Mouse (Mus musculus) ES-E14 (cell line): ENCODE results near the gene Sec61b.

Experiments used
- CHD2 ChIP-seq: IDR thresholded peaks from 2 replicates; pipeline ENCODE4 v1.6.1; 2014; ENCODE audit warnings: mild to moderate bottlenecking, low read depth, low read length, inconsistent platforms
- ZC3H11A ChIP-seq: IDR thresholded peaks from 2 replicates; pipeline ENCODE4 v1.6.1; 2012; ENCODE audit warnings: low read depth, mild to moderate bottlenecking, inconsistent platforms, low read length, borderline replicate concordance
- ZNF384 ChIP-seq: IDR thresholded peaks from 2 replicates; pipeline ENCODE4 v1.6.1; 2012; ENCODE audit warnings: low read depth, low read length, inconsistent platforms

- TF ChIP-seq ZNF384 (no peak), CHD2 (no peak), ZC3H11A (no peak)
Measured at GRCm38 (mm10) chr4:47494686-47495085, 20.2 kb downstream of the Sec61b start.
